Mouse (Mus musculus) small intestine, adult 2 months (tissue): ENCODE measurements at regions not wholly inside any gene's neighbourhood (a gene's known extent, or its start where the extent isn't known, plus 50 kb on each side); places are given as distances from the start of the nearest gene placed in this dataset.

ENCODE experiments used
- H3K27ac ChIP-seq: fragments of 200-500 bp; 2 replicates; pipeline ENCODE4 v1.5.1; 2012; ENCODE audit warnings: low read depth, low read length, control low read depth, inconsistent platforms; ENCODE audit not compliant: insufficient read depth
- H3K27me3 ChIP-seq: fragments of 200-500 bp; 2 replicates; pipeline ENCODE4 v1.6.1; 2012; ENCODE audit warnings: mild to moderate bottlenecking, moderate library complexity, low read length, inconsistent platforms; ENCODE audit not compliant: control insufficient read depth, insufficient read depth
- H3K36me3 ChIP-seq: fragments of 200-500 bp; 2 replicates; pipeline ENCODE4 v1.6.1; 2012; ENCODE audit warnings: mild to moderate bottlenecking, low read length, control low read depth, inconsistent platforms; ENCODE audit not compliant: control insufficient read depth, insufficient read depth
- H3K4me1 ChIP-seq: fragments of 200-500 bp; 2 replicates; pipeline ENCODE4 v1.6.1; 2012; ENCODE audit warnings: low read length, inconsistent platforms, mixed read lengths; ENCODE audit not compliant: control insufficient read depth, insufficient read depth, insufficient read length
- H3K4me3 ChIP-seq: fragments of 200-500 bp; 2 replicates; pipeline ENCODE4 v1.5.1; 2012; ENCODE audit warnings: low read depth, mild to moderate bottlenecking, control low read depth, inconsistent platforms, low read length, moderate library complexity
- CTCF ChIP-seq: fragments of 200-500 bp; IDR thresholded peaks from 2 replicates; pipeline ENCODE4 v1.5.1; 2012; ENCODE audit warnings: low read depth, mild to moderate bottlenecking, control low read depth, inconsistent platforms, low read length, moderate library complexity, mixed read lengths; ENCODE audit not compliant: insufficient replicate concordance, insufficient read length; ENCODE audit errors: extremely low read depth
- POLR2A ChIP-seq: fragments of 200-500 bp; IDR thresholded peaks from 2 replicates; pipeline ENCODE4 v1.6.1; 2012; ENCODE audit warnings: low read depth, mild to moderate bottlenecking, control low read depth, inconsistent platforms, low read length, moderate library complexity
- WGBS: fragments of 180-500 bp; shearing (Covaris S2); methylation state at CpG from one replicate; pipeline ENCODE4 v1.1.7; 2018; 5-methylcytosine and 5-hydroxymethylcytosine counted together

DNA sequence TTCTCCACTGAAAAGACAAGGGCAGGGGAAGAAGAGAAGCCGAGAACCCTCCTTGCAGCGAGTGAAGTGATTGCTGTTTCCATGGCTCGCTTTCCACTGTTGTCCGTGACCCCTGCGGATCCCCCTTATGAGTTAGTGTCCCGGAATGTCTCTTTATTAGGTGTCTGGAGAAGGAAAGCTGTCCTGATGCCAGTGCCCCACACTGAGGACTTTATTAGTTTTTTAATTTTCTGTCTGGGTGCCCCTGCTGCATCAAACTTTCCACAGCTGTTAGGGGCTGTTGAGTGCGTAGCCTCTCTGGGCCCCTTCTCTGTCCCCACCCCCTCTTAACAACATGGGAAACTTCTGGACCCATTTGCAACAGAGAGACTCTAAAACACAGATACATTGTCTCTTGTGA lies 156.9 kb upstream of the Hes1 start:
- Histone ChIP-seq H3K4me1 (peaks cover 5% of the 10 kb centered on the region; the same call in 1 of the 2 replicates), H3K4me3 (no peak overlapping the region), H3K27ac (no peak overlapping the region), H3K27me3 (no peaks in the 10 kb centered on the region), H3K36me3 (no peaks in the 10 kb centered on the region)
- 94% methylated on average over 7 of the region's 7 CpGs for WGBS
- no peak for TF ChIP-seq POLR2A
- TF ChIP-seq CTCF: no peak

DNA sequence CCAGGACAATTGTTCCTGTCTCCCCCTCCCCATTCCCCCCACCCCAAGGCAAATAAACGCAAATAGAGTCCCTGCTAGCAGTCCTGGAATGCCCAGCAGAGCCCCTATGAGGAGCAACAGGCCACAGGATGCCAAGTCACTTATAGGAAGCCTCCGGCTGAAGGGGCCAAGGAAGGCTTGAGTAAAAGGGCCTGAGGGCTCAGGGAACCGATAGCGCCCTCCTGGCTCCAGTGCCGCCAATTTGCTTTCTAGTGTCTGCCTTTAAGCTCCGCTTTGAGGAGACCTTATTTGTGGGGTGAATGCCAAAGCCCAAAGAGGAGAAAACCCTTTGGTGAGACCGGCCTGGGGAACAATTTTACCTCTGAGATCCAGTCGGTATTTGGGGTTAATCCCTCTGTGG lies 156.2 kb upstream of the Hes1 start:
- 81% methylated on average over 8 of the region's 8 CpGs for WGBS

DNA sequence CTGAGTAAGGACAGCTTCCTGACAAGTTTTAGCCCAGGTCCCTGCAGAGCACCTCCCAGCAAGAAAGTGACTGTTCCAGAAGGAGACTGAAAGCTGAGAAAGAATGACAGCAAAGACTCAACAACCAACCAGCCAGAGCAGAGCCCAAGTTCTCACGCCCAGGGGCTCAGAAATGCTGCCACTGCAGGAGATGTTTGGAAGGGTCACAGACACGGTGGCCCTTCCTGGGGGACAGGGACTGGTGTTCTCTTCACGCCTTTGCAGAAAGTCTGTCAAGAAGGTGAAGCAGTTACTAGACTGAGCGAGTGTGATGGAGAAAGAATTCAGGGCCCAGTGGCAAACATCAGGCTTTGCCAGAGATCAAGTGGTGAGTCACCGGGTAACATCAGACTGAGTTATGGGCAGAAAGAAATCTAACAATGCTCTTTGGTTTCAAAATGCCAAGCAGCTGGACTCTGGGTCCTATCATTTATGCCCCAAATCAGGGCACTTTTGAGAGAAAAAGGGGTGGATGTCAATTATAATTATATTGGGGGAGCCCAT lies 154.2 kb upstream of the Hes1 start:
- H3K27ac ChIP-seq: no peak overlapping the region
- no peaks in the 10 kb centered on the region for H3K27me3 ChIP-seq
- no peaks in the 10 kb centered on the region for H3K36me3 ChIP-seq
- TF ChIP-seq POLR2A (no peak), CTCF (no peak)
- H3K4me3 ChIP-seq: no peak overlapping the region
- WGBS: 82% methylated on average over 5 of the region's 5 CpGs
- peaks cover 5% of the 10 kb centered on the region; the same call in 1 of the 2 replicates for H3K4me1 ChIP-seq

More for the DNA sequence above, 156.2 kb upstream of the Hes1 start:
- Histone ChIP-seq H3K27ac (no peak overlapping the region), H3K36me3 (no peaks in the 10 kb centered on the region), H3K4me1 (peaks cover 5% of the 10 kb centered on the region; the same call in 1 of the 2 replicates), H3K4me3 (no peak overlapping the region), H3K27me3 (no peaks in the 10 kb centered on the region)
- TF ChIP-seq CTCF: no peak
- TF ChIP-seq POLR2A: no peak

DNA sequence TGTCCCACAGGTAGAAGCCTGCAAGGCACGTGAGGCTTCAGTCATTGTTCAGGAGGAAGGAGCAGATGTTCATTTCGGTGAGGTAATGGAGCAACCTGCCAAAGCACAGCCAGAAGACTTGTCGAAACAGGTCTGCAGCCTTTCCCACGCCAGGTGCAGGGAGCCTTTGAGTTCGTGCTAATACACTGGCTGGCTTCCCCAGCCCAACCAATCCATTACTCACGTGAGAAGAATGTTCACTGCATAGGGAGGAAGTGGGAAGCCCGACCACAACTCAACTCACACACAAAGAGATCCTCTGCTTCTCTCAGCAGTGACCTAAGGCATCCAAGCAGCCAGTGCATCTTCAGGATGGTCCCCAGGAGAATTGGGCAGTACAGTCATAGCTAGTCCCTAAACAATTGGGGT lies 153.0 kb upstream of the Hes1 start:
- H3K27ac ChIP-seq: no peak overlapping the region
- no peak overlapping the region for H3K4me3 ChIP-seq
- 23% methylated on average over 7 of the region's 7 CpGs for WGBS
- H3K27me3 ChIP-seq: no peaks in the 10 kb centered on the region
- no peak for TF ChIP-seq POLR2A
- no peak for TF ChIP-seq CTCF
- no peaks in the 10 kb centered on the region for H3K36me3 ChIP-seq
- H3K4me1 ChIP-seq: peaks cover 13% of the 10 kb centered on the region

DNA sequence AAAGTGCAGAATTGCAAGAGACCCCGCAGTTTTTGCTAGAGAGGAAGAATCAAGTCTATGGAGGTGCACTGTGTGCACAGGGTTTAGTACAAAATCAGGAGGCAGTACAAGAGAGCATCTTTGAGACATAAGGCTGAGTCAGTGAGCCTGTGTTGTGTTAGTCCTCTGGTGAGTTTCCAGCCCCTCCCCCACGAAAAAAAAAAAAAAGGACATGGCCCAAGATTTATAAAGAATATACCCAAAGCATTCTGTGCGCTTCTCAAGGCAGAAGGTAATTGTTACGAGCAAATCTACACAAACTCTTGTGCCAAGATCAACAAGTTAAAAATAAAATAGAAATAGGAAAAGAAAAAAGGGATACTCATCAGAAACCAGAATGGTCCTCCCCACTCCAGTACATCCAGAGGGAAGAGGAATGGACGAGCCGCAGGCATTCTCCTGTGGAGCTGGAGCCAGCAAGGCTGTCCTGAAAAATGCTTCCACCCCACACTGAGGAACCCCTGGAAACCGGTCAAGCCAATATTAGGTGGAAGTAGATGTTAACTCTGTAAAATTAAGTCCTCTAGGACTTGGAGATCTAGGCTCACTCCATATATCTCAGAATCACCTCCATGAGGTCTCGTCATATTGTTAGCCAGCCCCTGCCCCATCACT lies 150.7 kb upstream of the Hes1 start:
- H3K4me1 ChIP-seq: peaks cover 13% of the 10 kb centered on the region
- TF ChIP-seq CTCF: no peak
- no peak for TF ChIP-seq POLR2A
- no peaks in the 10 kb centered on the region for H3K36me3 ChIP-seq
- no peak overlapping the region for H3K27ac ChIP-seq
- 86% methylated on average over 8 of the region's 8 CpGs for WGBS
- H3K27me3 ChIP-seq: no peaks in the 10 kb centered on the region
- H3K4me3 ChIP-seq: no peak overlapping the region

DNA sequence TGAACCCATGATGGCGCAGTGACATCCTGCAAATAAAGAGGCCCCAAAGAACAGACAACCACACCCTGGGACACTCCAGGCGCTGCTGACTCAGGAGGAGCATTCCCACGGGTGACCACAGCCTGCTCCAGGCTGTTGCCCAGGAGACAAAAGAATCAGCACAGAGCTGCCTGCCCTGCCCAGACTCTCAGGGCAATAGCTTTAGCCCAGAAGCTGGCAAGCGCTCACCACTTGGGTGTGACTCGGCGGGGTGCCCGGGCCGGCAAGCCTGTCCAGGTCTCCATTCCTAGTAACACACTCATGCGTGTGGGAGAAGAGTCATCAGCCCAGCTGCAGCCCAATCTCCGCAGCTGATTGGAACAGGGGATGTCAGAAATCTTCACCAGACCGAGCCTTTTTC lies 148.8 kb upstream of the Hes1 start:
- Histone ChIP-seq H3K36me3 (no peaks in the 10 kb centered on the region), H3K4me3 (no peak overlapping the region), H3K27me3 (no peaks in the 10 kb centered on the region), H3K27ac (no peak overlapping the region), H3K4me1 (peaks cover 13% of the 10 kb centered on the region)
- 17% methylated on average over 11 of the region's 11 CpGs for WGBS
- TF ChIP-seq POLR2A: no peak
- TF ChIP-seq CTCF: peak; percentile 22; the same call in 1 of the 2 replicates

DNA sequence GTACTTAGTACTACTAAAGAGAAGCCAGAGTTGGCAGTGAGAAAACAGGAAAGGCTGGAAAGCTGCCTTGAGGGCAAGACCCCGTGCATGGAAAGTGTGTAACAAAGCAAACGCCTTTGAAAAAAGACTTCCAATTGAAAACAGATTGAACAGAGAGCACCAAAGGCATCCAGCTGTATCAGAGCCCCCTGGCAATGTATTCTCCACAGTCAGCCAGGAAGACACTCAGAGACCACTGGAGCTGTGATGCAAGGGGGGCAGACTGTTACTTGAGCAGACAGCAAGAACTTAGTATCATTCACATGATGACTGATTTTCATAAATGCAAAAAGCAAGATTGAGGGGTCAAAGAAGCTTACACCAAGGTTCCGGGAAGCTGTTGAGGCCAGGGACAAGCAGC lies 146.2 kb upstream of the Hes1 start:
- 77% methylated on average over 3 of the region's 3 CpGs for WGBS
- peaks cover 8% of the 10 kb centered on the region for H3K4me1 ChIP-seq
- no peaks in the 10 kb centered on the region for H3K27me3 ChIP-seq

DNA sequence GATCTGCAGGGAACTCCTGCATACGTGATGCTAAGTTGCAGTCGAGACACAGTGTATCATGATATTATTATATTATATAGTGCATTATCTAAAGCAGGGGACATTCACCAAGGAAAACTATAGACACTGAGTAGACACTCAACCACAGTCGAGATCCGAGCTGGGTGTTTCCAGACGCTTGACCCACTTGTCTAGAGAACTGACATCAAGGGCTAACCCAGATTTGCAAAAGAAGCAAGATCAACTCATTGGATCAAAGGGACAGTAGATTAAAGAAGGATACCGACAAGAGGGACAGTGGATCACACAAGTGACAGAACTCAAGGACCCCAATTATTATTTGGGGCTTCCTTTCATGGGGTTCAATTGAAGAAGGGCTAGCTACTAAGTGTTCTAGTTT lies 145.8 kb upstream of the Hes1 start:
- 94% methylated on average over 6 of the region's 6 CpGs for WGBS
- Histone ChIP-seq H3K4me1 (peaks cover 8% of the 10 kb centered on the region), H3K27me3 (no peaks in the 10 kb centered on the region), H3K27ac (no peak overlapping the region), H3K4me3 (no peak overlapping the region), H3K36me3 (no peaks in the 10 kb centered on the region)
- TF ChIP-seq CTCF: no peak
- no peak for TF ChIP-seq POLR2A

More for the DNA sequence above, 146.2 kb upstream of the Hes1 start:
- Histone ChIP-seq H3K4me3 (no peak overlapping the region), H3K27ac (no peak overlapping the region), H3K36me3 (no peaks in the 10 kb centered on the region)
- TF ChIP-seq POLR2A: no peak
- no peak for TF ChIP-seq CTCF
